ENCODE assay signal across 26 mouse cellular contexts in genomic region chr5:66342285-66342684, GRCm38 (mm10).
DNase-seq lines count a peak whose midpoint lies in the region; ATAC-seq and TF ChIP-seq lines count a peak whose summit lies in the region.
"Had no signal": no experiment of that assay in that cellular context is flagged by ENCODE, and none has a peak within 500 bp of the region (broad histone marks: within the 10 kb centered on the region; RNA-seq: fewer than 3 reads in every experiment).

No protein-coding gene starts in this region.

- 66% methylated on average over 9 of the region's 9 CpGs for WGBS in heart, embryonic 10.5 days
- 67% methylated on average over 9 of the region's 9 CpGs for WGBS in kidney, embryonic 15.5 days

- H3K4me3 ChIP-seq in heart, embryonic 10.5 days, result no peak overlapping the region
- H3K4me3 ChIP-seq in E14TG2a.4 (replicated peaks; ENCODE audit: low read length) (peak overlapping the region; percentile 86), ES-E14 (ENCODE audit: insufficient read depth in 1 of 2, low read depth in 1 of 2, low read length in 2 of 2, poor library complexity in 1 of 2, severe bottlenecking in 1 of 2) (peak overlapping the region; percentile 77 to 84)
- H3K4me3 ChIP-seq in kidney, embryonic 15.5 days (replicated peaks), result no peak overlapping the region
- H3K4me3 ChIP-seq: embryonic facial prominence, embryonic 10.5 days; embryonic facial prominence, embryonic 13.5 days; erythroblast, embryonic 14.5 days; forebrain, embryonic 12.5 days; forebrain, embryonic 15.5 days; heart, adult 2 months; hindbrain, embryonic 12.5 days; hindbrain, embryonic 15.5 days had no signal

- H3K4me1 ChIP-seq in heart, embryonic 10.5 days, result peaks cover 20% of the 10 kb centered on the region
- H3K4me1 ChIP-seq in E14TG2a.4 (replicated peaks; ENCODE audit: low read depth, low read length) (peaks cover 62% of the 10 kb centered on the region), ES-E14 (ENCODE audit: control insufficient read depth in 2 of 2, insufficient read depth in 2 of 2, low read length in 2 of 2, poor library complexity in 1 of 2) (peaks cover 6 to 8% of the 10 kb centered on the region in 2 experiments; a peak in 1 of 4 replicates)
- peaks cover 45% of the 10 kb centered on the region for H3K4me1 ChIP-seq in kidney, embryonic 15.5 days

- in situ Hi-C loops in ES-E14 (cut with MboI; ENCODE audit: low sequenced_read_pairs in 2 of 2, unreplicated experiment in 2 of 2), result no loop called here

- H3K36me3 ChIP-seq in heart, embryonic 10.5 days, result 0 out of 2 replicates have a peak, but pooled peaks cover 2% of the 10 kb centered on the region
- H3K36me3 ChIP-seq in E14TG2a.4 (ENCODE audit: insufficient read depth, low read length) (peaks cover 17% of the 10 kb centered on the region), ES-E14 (ENCODE audit: control insufficient read depth, insufficient read depth, low read length, poor library complexity, severe bottlenecking) (no peaks in the 10 kb centered on the region)
- H3K36me3 ChIP-seq in kidney, embryonic 15.5 days, result peaks cover 4% of the 10 kb centered on the region; the same call in 1 of the 2 replicates
- H3K36me3 ChIP-seq: embryonic facial prominence, embryonic 10.5 days; embryonic facial prominence, embryonic 13.5 days; forebrain, embryonic 12.5 days; forebrain, embryonic 15.5 days; hindbrain, embryonic 12.5 days; hindbrain, embryonic 15.5 days had no signal

- H3K4me2 ChIP-seq in kidney, embryonic 15.5 days, result no peak overlapping the region
- H3K4me2 ChIP-seq: embryonic facial prominence, embryonic 13.5 days; forebrain, embryonic 12.5 days; forebrain, embryonic 15.5 days; heart, embryonic 11.5 days; hindbrain, embryonic 12.5 days; hindbrain, embryonic 15.5 days had no signal

- DNase-seq in heart, adult 11 months, result peak; percentile 42
- no peak for DNase-seq in heart, embryonic 10.5 days (ENCODE audit: low spot score)
- DNase-seq in ES-E14 (ENCODE audit: low read depth, low spot score), result peak; percentile 74
- DNase-seq in ZHBTc4 (ENCODE audit: low read depth, low spot score), result peak; percentile 94
- no peak for DNase-seq in left cerebral cortex, postnatal 14 days (ENCODE audit: low spot score in 2 of 2)
- no peak for DNase-seq in thymus, postnatal 25 days
- DNase-seq: adrenal gland, adult 2 months; adrenal gland, postnatal 25 days; cerebellum, adult 11-12 months; cerebellum, adult 8-10 months; cerebellum, postnatal 10 days; cerebellum, postnatal 36 days; embryo, embryonic 11 days; gastrocnemius, postnatal 25 days; heart, adult 2 months had no signal

- peak overlapping the region; percentile 84 for H3K9ac ChIP-seq in ES-E14 (ENCODE audit: insufficient read depth, low read depth, low read length, poor library complexity, severe bottlenecking)
- H3K9ac ChIP-seq in kidney, embryonic 15.5 days, result no peak overlapping the region
- H3K9ac ChIP-seq: embryonic facial prominence, embryonic 13.5 days; forebrain, embryonic 12.5 days; forebrain, embryonic 15.5 days; hindbrain, embryonic 12.5 days; hindbrain, embryonic 15.5 days had no signal

- ATAC-seq in kidney, embryonic 15.5 days (replicated peaks; ENCODE audit: low FRiP score), result no peak
- ATAC-seq: forebrain, embryonic 15.5 days had no signal

- TF ChIP-seq CTCF in E14TG2a.4 (conservative IDR thresholded peaks at IDR 0.05; ENCODE audit: low read length), result no peak

- intact Hi-C loops in left cerebral cortex, postnatal 14 days (cut with DNase I), result no loop called here

- H3K27me3 ChIP-seq in heart, embryonic 10.5 days (ENCODE audit: insufficient read depth, poor library complexity, severe bottlenecking), result peaks cover 7% of the 10 kb centered on the region
- peaks cover under 1% of the 10 kb centered on the region for H3K27me3 ChIP-seq in E14TG2a.4 (ENCODE audit: insufficient read depth, low read length)
- peaks cover 11% of the 10 kb centered on the region; the same call in 1 of the 2 replicates for H3K27me3 ChIP-seq in kidney, embryonic 15.5 days
- H3K27me3 ChIP-seq: CH12.LX; forebrain, embryonic 15.5 days; hindbrain, embryonic 12.5 days; hindbrain, embryonic 15.5 days had no signal

- no peaks in the 10 kb centered on the region for H3K9me3 ChIP-seq in heart, embryonic 10.5 days
- H3K9me3 ChIP-seq in E14TG2a.4 (ENCODE audit: low read length), result no peaks in the 10 kb centered on the region
- no peaks in the 10 kb centered on the region for H3K9me3 ChIP-seq in ES-E14 (ENCODE audit: control insufficient read depth, insufficient read depth, low read depth, low read length)
- H3K9me3 ChIP-seq in kidney, embryonic 15.5 days (replicated peaks), result no peaks in the 10 kb centered on the region
- H3K9me3 ChIP-seq: embryonic facial prominence, embryonic 10.5 days; embryonic facial prominence, embryonic 13.5 days; forebrain, embryonic 12.5 days; forebrain, embryonic 15.5 days; hindbrain, embryonic 12.5 days; hindbrain, embryonic 15.5 days had no signal

- H3K27ac ChIP-seq in heart, embryonic 10.5 days, result no peak overlapping the region
- H3K27ac ChIP-seq in ES-E14 (ENCODE audit: insufficient read depth, low read depth, low read length, poor library complexity, severe bottlenecking), result peak overlapping the region; percentile 67; the same call in 1 of the 2 replicates
- H3K27ac ChIP-seq in kidney, embryonic 15.5 days, result no peak overlapping the region
- H3K27ac ChIP-seq: embryonic facial prominence, embryonic 10.5 days; embryonic facial prominence, embryonic 13.5 days; forebrain, embryonic 12.5 days; forebrain, embryonic 15.5 days; heart, adult 2 months; hindbrain, embryonic 12.5 days; hindbrain, embryonic 15.5 days had no signal

TF ChIP-seq in ES-E14, 5 proteins besides CTCF, POLR2A, EP300 and RAD21:
- TF ChIP-seq MAFK (IDR thresholded peaks at IDR 0.05; ENCODE audit: insufficient read depth, low read depth, low read length) (no peak), ZC3H11A (IDR thresholded peaks at IDR 0.05; ENCODE audit: borderline replicate concordance, low read depth, low read length) (no peak), ZNF384 (IDR thresholded peaks at IDR 0.05; ENCODE audit: low read depth, low read length) (no peak), CHD2 (IDR thresholded peaks at IDR 0.05; ENCODE audit: low read depth, low read length) (no peak), HCFC1 (IDR thresholded peaks at IDR 0.05; ENCODE audit: borderline replicate concordance, insufficient read depth, low read length) (no peak)
TF ChIP-seq in ES-E14: peak in this region for 0.

Comparison
In these comparisons a context has a peak if more than half of its experiments do, and no peak if none do; other contexts are left out.
1. DNase-seq: peak in heart, adult 11 months (single experiment), ES-E14 (single experiment) and ZHBTc4 (single experiment); none in heart, embryonic 10.5 days (single experiment), left cerebral cortex, postnatal 14 days (0 of 2) and thymus, postnatal 25 days (single experiment).
2. H3K4me3 ChIP-seq: peak in E14TG2a.4 (single experiment) and ES-E14 (2 of 2); none in heart, embryonic 10.5 days (single experiment) and kidney, embryonic 15.5 days (single experiment).